Mouse (Mus musculus): Measurements from ENCODE around the gene Fgf23.

GRCm38 (mm10) chr6:127024836-127025235, 47.9 kb upstream of the Fgf23 start:
- TF ChIP-seq CTCF (IDR thresholded peaks at IDR 0.05; ENCODE audit: control insufficient read depth, insufficient read depth, low read length) (no peak), POLR2A (IDR thresholded peaks at IDR 0.05; ENCODE audit: borderline replicate concordance, control insufficient read depth, low read depth, low read length) (no peak)
